Mouse (Mus musculus) C2C12 (cell line): ENCODE data around the gene Spata5. TPM values are rescaled to one million over a fixed set of nuclear protein-coding genes. Genes with fewer than 3 reads are reported as not detected.

Source experiments
- H3K27me3 ChIP-seq: one replicate; pipeline ENCODE4 v1.6.1; 2011; ENCODE audit not compliant: control insufficient read depth, insufficient read depth, insufficient read length
- H3K36me3 ChIP-seq: one replicate; pipeline ENCODE4 v1.6.1; 2011; ENCODE audit not compliant: control insufficient read depth, insufficient read depth
- H3K4me3 ChIP-seq: one replicate; pipeline ENCODE4 v1.5.1; 2011; ENCODE audit warnings: mild to moderate bottlenecking, control low read depth; ENCODE audit not compliant: poor library complexity, insufficient read depth, severe bottlenecking
- H3K79me2 ChIP-seq: one replicate; pipeline ENCODE4 v1.6.1; 2011; ENCODE audit not compliant: control insufficient read depth, insufficient read depth
- H3K79me3 ChIP-seq: one replicate; pipeline ENCODE4 v1.6.1; 2011; ENCODE audit warnings: low read depth, control low read depth
- H3ac ChIP-seq: one replicate; pipeline ENCODE3; 2011; ENCODE audit warnings: low read depth; ENCODE audit not compliant: control insufficient read depth, insufficient read length
- CEBPB ChIP-seq: IDR thresholded peaks from one replicate; pipeline ENCODE4 v1.6.1; 2011; ENCODE audit warnings: low read depth, mild to moderate bottlenecking, control low read depth, moderate library complexity
- CTCF ChIP-seq: IDR thresholded peaks from one replicate; pipeline ENCODE4 v1.5.1; 2011; ENCODE audit not compliant: control insufficient read depth, insufficient read depth, insufficient read length
- FOSL1 ChIP-seq: IDR thresholded peaks from one replicate; pipeline ENCODE4 v1.8.0; 2011; ENCODE audit warnings: mild to moderate bottlenecking, low read length; ENCODE audit not compliant: poor library complexity, insufficient read depth, severe bottlenecking
- MAX ChIP-seq: IDR thresholded peaks from one replicate; pipeline ENCODE4 v1.6.1; 2011; ENCODE audit warnings: mild to moderate bottlenecking, control low read depth
- MYOD1 ChIP-seq: IDR thresholded peaks from one replicate; pipeline ENCODE4 v1.6.1; 2011; ENCODE audit warnings: low read depth; ENCODE audit not compliant: control insufficient read depth, insufficient read length
- MYOG ChIP-seq: IDR thresholded peaks from one replicate; pipeline ENCODE4 v1.6.1; 2011; ENCODE audit not compliant: control insufficient read depth, insufficient read length; ENCODE audit errors: extremely low read depth
- USF1 ChIP-seq: IDR thresholded peaks from one replicate; pipeline ENCODE4 v1.6.1; 2011; ENCODE audit warnings: low read depth, mild to moderate bottlenecking, control low read depth, moderate library complexity
- long read RNA-seq, 2 experiments: library from polyadenylated mRNA; unstranded; transcript quantifications; one replicate each; pipeline ENCODE4 v2.0.0; 2019 to 2020
- polyA plus RNA-seq: library from polyadenylated mRNA; unstranded; fragments of >200 nt; fragmentation: generic; extraction: Trizol; gene quantifications from one replicate; pipeline ENCODE4 v1.2.1, GENCODE M21; 2012; ENCODE audit warnings: missing spikeins

Gene Spata5
- 19.6 TPM for polyA plus RNA-seq
- long read RNA-seq, experiment 1, transcript Spata5-202 (16 exons, 3,295 nt), result major isoform, 11 of 17 reads
- long read RNA-seq, experiment 1, partial matches to known transcripts, result 1 of 17 reads
- long read RNA-seq, experiment 1, other reads (novel, unspliced or antisense), result 0 of 17 reads
- long read RNA-seq, experiment 2, transcript Spata5-209 (17 exons, 2,916 nt), result minor isoform, 79 of 299 reads
- long read RNA-seq, experiment 2, transcript Spata5-201 (16 exons, 2,890 nt), result minor isoform, 32 of 299 reads
- long read RNA-seq, experiment 2, transcript Spata5-202 (16 exons, 3,295 nt), result major isoform, 146 of 299 reads
- long read RNA-seq, experiment 2, partial matches to known transcripts, result 3 of 299 reads
- long read RNA-seq, experiment 2, other reads (novel, unspliced or antisense), result 39 of 299 reads

DNA sequence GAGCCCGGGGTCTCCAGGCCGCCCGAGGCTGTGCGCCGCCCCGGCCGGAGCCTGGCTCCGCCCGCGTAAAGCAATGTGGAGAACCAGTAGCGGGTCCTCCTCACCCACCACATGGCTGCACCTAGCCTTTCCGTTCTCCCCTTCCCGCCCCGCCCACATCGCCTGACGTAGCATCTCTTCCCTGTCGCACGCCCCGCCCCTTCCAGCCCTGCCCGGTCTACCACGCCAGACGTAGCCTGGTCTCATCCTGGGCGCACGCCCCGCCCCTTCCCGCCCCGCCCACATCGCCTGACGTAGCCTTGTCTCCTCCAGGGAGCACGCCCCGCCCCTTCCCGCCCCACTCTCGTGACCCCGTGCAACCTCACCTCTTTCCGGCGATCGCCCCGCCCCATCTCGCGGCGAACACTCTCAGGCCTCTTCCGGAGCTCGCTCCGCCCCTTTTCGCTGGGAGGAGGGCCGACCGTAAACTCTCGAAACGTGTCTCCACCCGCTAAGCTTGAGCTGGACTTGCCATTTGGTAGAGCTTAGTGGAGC lies at the start of gene Spata5:
Spata5 (plus strand) TSS at position 439 of the 534 bp plus-strand sequence.
- Histone ChIP-seq H3ac (peak within 1 kb of the TSS; percentile 66), H3K4me3 (peak within 1 kb of the TSS; percentile 87), H3K36me3 (peaks cover 10% of the 10 kb centered on the region), H3K79me3 (peaks cover 41% of the 10 kb centered on the region), H3K79me2 (peaks cover 49% of the 10 kb centered on the region), H3K27me3 (no peaks in the 10 kb centered on the region)
- TF ChIP-seq MYOG (no peak), MAX (no peak), CTCF (no peak), FOSL1 (no peak), CEBPB (no peak), USF1 (no peak), MYOD1 (no peak)

DNA sequence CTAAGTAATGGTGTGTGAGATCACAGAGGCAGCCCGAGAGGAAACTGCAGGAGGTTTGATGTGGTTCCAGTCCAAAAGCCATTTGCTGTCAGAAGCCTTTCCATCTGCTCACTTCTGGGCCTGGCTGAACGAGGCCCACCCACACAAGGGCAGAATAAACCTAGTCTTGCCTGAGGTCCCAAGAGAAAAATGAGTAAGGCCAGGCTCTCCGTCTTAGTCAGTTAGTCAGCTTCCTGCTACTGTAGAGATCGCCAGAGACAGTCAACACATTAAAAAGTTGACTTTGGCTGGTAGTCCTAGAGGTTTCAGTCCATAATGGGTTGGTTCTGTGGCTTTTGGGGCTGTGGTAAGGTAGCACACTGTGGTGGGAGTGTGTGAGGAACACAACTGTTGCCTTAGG lies 49.3 kb upstream of the Spata5 start:
- no peak overlapping the region for H3K4me3 ChIP-seq
- no peaks in the 10 kb centered on the region for H3K79me2 ChIP-seq
- H3K79me3 ChIP-seq, result no peaks in the 10 kb centered on the region
- no peak overlapping the region for H3ac ChIP-seq
- no peaks in the 10 kb centered on the region for H3K27me3 ChIP-seq
- H3K36me3 ChIP-seq, result no peaks in the 10 kb centered on the region
- TF ChIP-seq MAX (peak; percentile 19), FOSL1 (no peak), USF1 (no peak)

GRCm38 (mm10) chr3:37373712-37374111 lies 46.0 kb upstream of the Spata5 start:
- H3ac ChIP-seq, result no peak overlapping the region
- H3K79me3 ChIP-seq, result no peaks in the 10 kb centered on the region
- no peaks in the 10 kb centered on the region for H3K79me2 ChIP-seq
- no peak overlapping the region for H3K4me3 ChIP-seq
- no peaks in the 10 kb centered on the region for H3K27me3 ChIP-seq
- TF ChIP-seq FOSL1, result no peak
- TF ChIP-seq USF1, result no peak
- no peak for TF ChIP-seq MYOG
- TF ChIP-seq CEBPB, result no peak
- no peak for TF ChIP-seq CTCF
- no peak for TF ChIP-seq MAX
- no peak for TF ChIP-seq MYOD1
- no peaks in the 10 kb centered on the region for H3K36me3 ChIP-seq

- H3K27me3 ChIP-seq, result no peaks in the 10 kb centered on the region
- no peaks in the 10 kb centered on the region for H3K36me3 ChIP-seq
- H3K79me2 ChIP-seq, result no peaks in the 10 kb centered on the region
- H3K4me3 ChIP-seq, result no peak overlapping the region
- no peak for TF ChIP-seq CTCF
- no peak for TF ChIP-seq CEBPB
- TF ChIP-seq MYOD1, result no peak
- TF ChIP-seq MYOG, result no peak
- TF ChIP-seq MAX, result no peak
- TF ChIP-seq USF1, result no peak
- no peak for TF ChIP-seq FOSL1
- no peaks in the 10 kb centered on the region for H3K79me3 ChIP-seq
- H3ac ChIP-seq, result no peak overlapping the region
These were observed 41.8 kb upstream of the Spata5 start for GRCm38 (mm10) chr3:37377926-37378325.

GRCm38 (mm10) chr3:37378412-37378811 lies 41.3 kb upstream of the Spata5 start:
- Histone ChIP-seq H3K79me3 (no peaks in the 10 kb centered on the region), H3K27me3 (no peaks in the 10 kb centered on the region), H3ac (no peak overlapping the region), H3K79me2 (no peaks in the 10 kb centered on the region), H3K4me3 (no peak overlapping the region), H3K36me3 (no peaks in the 10 kb centered on the region)
- no peak for TF ChIP-seq CTCF
- TF ChIP-seq MYOD1, result no peak
- no peak for TF ChIP-seq MAX
- no peak for TF ChIP-seq MYOG
- no peak for TF ChIP-seq USF1
- no peak for TF ChIP-seq CEBPB
- TF ChIP-seq FOSL1, result no peak
